Mouse (Mus musculus): Measurements from ENCODE around the gene Klhl6.
A peak's percentile ranks its signal among the peaks of the same experiment; 100 is the strongest.

DNA sequence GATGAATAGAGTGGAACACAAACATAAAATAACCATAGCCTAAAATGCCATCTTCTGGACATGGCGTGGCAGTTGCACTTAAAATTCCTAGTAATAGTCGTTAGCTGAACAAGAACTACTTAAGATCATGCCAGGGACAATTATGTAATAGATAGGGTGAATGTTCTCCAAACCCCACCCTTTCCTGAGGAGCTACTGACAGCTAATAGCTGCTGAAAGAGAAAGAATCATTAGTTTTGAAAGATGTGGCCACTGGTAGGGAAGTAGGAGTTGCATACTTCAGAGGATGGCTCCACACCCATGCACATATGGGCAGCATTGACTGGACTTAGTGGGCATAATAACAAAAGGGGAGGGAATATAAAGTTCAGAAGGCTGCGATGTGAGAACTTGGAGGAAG lies 19.9 kb downstream of the Klhl6 start:
- TF ChIP-seq CTCF (IDR thresholded peaks at IDR 0.05) (no peak; the same call in 1 of the 2 replicates), EP300 (IDR thresholded peaks at IDR 0.05) (peak; percentile 81)

Data from lung, postnatal 0 days (tissue).